Mouse (Mus musculus): ENCODE data around the gene Smg7. TPM values are rescaled to one million over a fixed set of nuclear protein-coding genes. Genes with fewer than 3 reads are reported as not detected.

The Smg7 gene
- polyA plus RNA-seq, 1 experiment from 2014 or later: 23.1 TPM

- ATAC-seq (replicated peaks; ENCODE audit: low FRiP score, low read depth) (no peak), DNase-seq (ENCODE audit: low spot score) (no peak)
- H3K36me3 ChIP-seq (ENCODE audit: insufficient read depth, low read length): no peaks in the 10 kb centered on the region
- no peak overlapping the region for H3K9ac ChIP-seq (ENCODE audit: low read depth, low read length)
- H3K4me1 ChIP-seq (replicated peaks; ENCODE audit: insufficient read depth, low read length): 0 out of 2 replicates have a peak, but pooled peaks cover 6% of the 10 kb centered on the region
- no peak overlapping the region for H3K27ac ChIP-seq
- H3K27me3 ChIP-seq (ENCODE audit: insufficient read depth, low read length): no peaks in the 10 kb centered on the region
- H3K4me3 ChIP-seq (replicated peaks; ENCODE audit: low read depth, low read length): no peak overlapping the region
- H3K4me2 ChIP-seq (ENCODE audit: low read length): no peak overlapping the region
- H3K9me3 ChIP-seq (replicated peaks; ENCODE audit: low read length): no peaks in the 10 kb centered on the region
- TF ChIP-seq CTCF (IDR thresholded peaks at IDR 0.05; ENCODE audit: low read depth): no peak
- 81% methylated on average over 8 of the region's 8 CpGs for WGBS
Observed at GRCm38 (mm10) chr1:152796683-152797263, 105.7 kb downstream of the Smg7 start.

GRCm38 (mm10) chr1:152795688-152796255 lies 106.7 kb downstream of the Smg7 start:
- H3K27me3 ChIP-seq (ENCODE audit: insufficient read depth, low read length): no peaks in the 10 kb centered on the region
- DNase-seq (ENCODE audit: low spot score): no peak
- H3K4me3 ChIP-seq (replicated peaks; ENCODE audit: low read depth, low read length): no peak overlapping the region
- H3K4me2 ChIP-seq (ENCODE audit: low read length): no peak overlapping the region
- no peak overlapping the region for H3K27ac ChIP-seq
- 69% methylated on average over 8 of the region's 8 CpGs for WGBS
- TF ChIP-seq CTCF (IDR thresholded peaks at IDR 0.05; ENCODE audit: low read depth): no peak
- no peaks in the 10 kb centered on the region for H3K9me3 ChIP-seq (replicated peaks; ENCODE audit: low read length)
- no peaks in the 10 kb centered on the region for H3K36me3 ChIP-seq (ENCODE audit: insufficient read depth, low read length)
- H3K9ac ChIP-seq (ENCODE audit: low read depth, low read length): no peak overlapping the region
- ATAC-seq (replicated peaks; ENCODE audit: low FRiP score, low read depth): no peak
- peaks cover 10% of the 10 kb centered on the region for H3K4me1 ChIP-seq (replicated peaks; ENCODE audit: insufficient read depth, low read length)

GRCm38 (mm10) chr1:152793495-152794130 lies 108.8 kb downstream of the Smg7 start:
- Histone ChIP-seq H3K27ac (no peak overlapping the region), H3K36me3 (ENCODE audit: insufficient read depth, low read length) (no peaks in the 10 kb centered on the region), H3K4me3 (replicated peaks; ENCODE audit: low read depth, low read length) (no peak overlapping the region), H3K9ac (ENCODE audit: low read depth, low read length) (no peak overlapping the region), H3K4me1 (replicated peaks; ENCODE audit: insufficient read depth, low read length) (peaks cover 7% of the 10 kb centered on the region), H3K9me3 (replicated peaks; ENCODE audit: low read length) (no peaks in the 10 kb centered on the region), H3K27me3 (ENCODE audit: insufficient read depth, low read length) (no peaks in the 10 kb centered on the region), H3K4me2 (ENCODE audit: low read length) (no peak overlapping the region)
- WGBS: 61% methylated on average over 6 of the region's 6 CpGs
- TF ChIP-seq CTCF (IDR thresholded peaks at IDR 0.05; ENCODE audit: low read depth): no peak
- DNase-seq (ENCODE audit: low spot score) (no peak), ATAC-seq (replicated peaks; ENCODE audit: low FRiP score, low read depth) (no peak)

GRCm38 (mm10) chr1:152792736-152793494 lies 109.5 kb downstream of the Smg7 start:
- ATAC-seq (replicated peaks; ENCODE audit: low FRiP score, low read depth) (no peak), DNase-seq (ENCODE audit: low spot score) (no peak)
- Histone ChIP-seq H3K9me3 (replicated peaks; ENCODE audit: low read length) (no peaks in the 10 kb centered on the region), H3K27me3 (ENCODE audit: insufficient read depth, low read length) (no peaks in the 10 kb centered on the region), H3K4me3 (replicated peaks; ENCODE audit: low read depth, low read length) (no peak overlapping the region), H3K4me2 (ENCODE audit: low read length) (no peak overlapping the region), H3K36me3 (ENCODE audit: insufficient read depth, low read length) (no peaks in the 10 kb centered on the region), H3K9ac (ENCODE audit: low read depth, low read length) (no peak overlapping the region), H3K4me1 (replicated peaks; ENCODE audit: insufficient read depth, low read length) (peaks cover 7% of the 10 kb centered on the region), H3K27ac (no peak overlapping the region)
- WGBS: 60% methylated on average over 12 of the region's 12 CpGs
- no peak for TF ChIP-seq CTCF (IDR thresholded peaks at IDR 0.05; ENCODE audit: low read depth)

GRCm38 (mm10) chr1:152791269-152791668 lies 111.2 kb downstream of the Smg7 start:
- peak overlapping the region; percentile 72 for H3K27ac ChIP-seq
- H3K27me3 ChIP-seq (ENCODE audit: insufficient read depth, low read length): no peaks in the 10 kb centered on the region
- ATAC-seq (replicated peaks; ENCODE audit: low FRiP score, low read depth) (peak; percentile 57; the same call in 1 of the 2 replicates), DNase-seq (ENCODE audit: low spot score) (peak; percentile 71)
- peak overlapping the region; percentile 13; the same call in 1 of the 2 replicates for H3K4me2 ChIP-seq (ENCODE audit: low read length)
- no peak overlapping the region for H3K9ac ChIP-seq (ENCODE audit: low read depth, low read length)
- 37% methylated on average over 4 of the region's 4 CpGs for WGBS
- peaks cover 7% of the 10 kb centered on the region for H3K4me1 ChIP-seq (replicated peaks; ENCODE audit: insufficient read depth, low read length)
- no peaks in the 10 kb centered on the region for H3K9me3 ChIP-seq (replicated peaks; ENCODE audit: low read length)
- no peak for TF ChIP-seq CTCF (IDR thresholded peaks at IDR 0.05; ENCODE audit: low read depth)
- H3K36me3 ChIP-seq (ENCODE audit: insufficient read depth, low read length): no peaks in the 10 kb centered on the region
- no peak overlapping the region for H3K4me3 ChIP-seq (replicated peaks; ENCODE audit: low read depth, low read length)

GRCm38 (mm10) chr1:152790821-152791220 lies 111.6 kb downstream of the Smg7 start:
- peak overlapping the region; percentile 72; the same call in 1 of the 2 replicates for H3K27ac ChIP-seq
- 9% methylated on average over 6 of the region's 6 CpGs for WGBS
- H3K9me3 ChIP-seq (replicated peaks; ENCODE audit: low read length): no peaks in the 10 kb centered on the region
- TF ChIP-seq CTCF (IDR thresholded peaks at IDR 0.05; ENCODE audit: low read depth): no peak
- no peak overlapping the region for H3K4me3 ChIP-seq (replicated peaks; ENCODE audit: low read depth, low read length)
- no peak overlapping the region for H3K9ac ChIP-seq (ENCODE audit: low read depth, low read length)
- DNase-seq (ENCODE audit: low spot score) (no peak), ATAC-seq (replicated peaks; ENCODE audit: low FRiP score, low read depth) (peak; percentile 65)
- H3K4me2 ChIP-seq (ENCODE audit: low read length): peak overlapping the region; percentile 13; the same call in 1 of the 2 replicates
- H3K4me1 ChIP-seq (replicated peaks; ENCODE audit: insufficient read depth, low read length): peaks cover 7% of the 10 kb centered on the region
- H3K27me3 ChIP-seq (ENCODE audit: insufficient read depth, low read length): no peaks in the 10 kb centered on the region
- H3K36me3 ChIP-seq (ENCODE audit: insufficient read depth, low read length): no peaks in the 10 kb centered on the region

Measured in kidney, postnatal 0 days (tissue).